Mouse (Mus musculus): ENCODE data around the gene Tysnd1. TPM values are rescaled to one million over a fixed set of nuclear protein-coding genes. Genes with fewer than 3 reads are reported as not detected.

Gene Tysnd1
- polyA plus RNA-seq, 2 experiments from 2014 or later: 2.9 to 3.7 TPM

DNA sequence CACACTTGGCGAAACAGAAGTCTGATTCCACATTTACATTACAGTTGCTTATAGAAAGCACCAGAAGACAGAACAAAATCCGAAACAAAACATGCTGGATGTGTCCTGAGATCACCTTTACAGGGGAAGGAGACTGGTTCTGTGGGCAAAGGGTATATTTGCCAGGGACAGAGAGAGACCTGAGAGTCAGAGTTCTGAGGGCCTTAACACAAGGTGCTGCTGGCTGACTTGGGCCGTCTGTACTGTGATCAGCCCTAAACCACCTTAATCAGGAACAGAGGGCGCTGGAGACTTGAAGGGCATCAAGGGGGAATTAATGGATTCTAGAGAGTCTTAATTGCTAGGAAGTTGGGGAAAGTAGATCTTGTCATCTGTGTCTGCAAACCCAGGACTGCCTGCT, 1.8 kb upstream of the Tysnd1 start:
- ATAC-seq: no peak

DNA sequence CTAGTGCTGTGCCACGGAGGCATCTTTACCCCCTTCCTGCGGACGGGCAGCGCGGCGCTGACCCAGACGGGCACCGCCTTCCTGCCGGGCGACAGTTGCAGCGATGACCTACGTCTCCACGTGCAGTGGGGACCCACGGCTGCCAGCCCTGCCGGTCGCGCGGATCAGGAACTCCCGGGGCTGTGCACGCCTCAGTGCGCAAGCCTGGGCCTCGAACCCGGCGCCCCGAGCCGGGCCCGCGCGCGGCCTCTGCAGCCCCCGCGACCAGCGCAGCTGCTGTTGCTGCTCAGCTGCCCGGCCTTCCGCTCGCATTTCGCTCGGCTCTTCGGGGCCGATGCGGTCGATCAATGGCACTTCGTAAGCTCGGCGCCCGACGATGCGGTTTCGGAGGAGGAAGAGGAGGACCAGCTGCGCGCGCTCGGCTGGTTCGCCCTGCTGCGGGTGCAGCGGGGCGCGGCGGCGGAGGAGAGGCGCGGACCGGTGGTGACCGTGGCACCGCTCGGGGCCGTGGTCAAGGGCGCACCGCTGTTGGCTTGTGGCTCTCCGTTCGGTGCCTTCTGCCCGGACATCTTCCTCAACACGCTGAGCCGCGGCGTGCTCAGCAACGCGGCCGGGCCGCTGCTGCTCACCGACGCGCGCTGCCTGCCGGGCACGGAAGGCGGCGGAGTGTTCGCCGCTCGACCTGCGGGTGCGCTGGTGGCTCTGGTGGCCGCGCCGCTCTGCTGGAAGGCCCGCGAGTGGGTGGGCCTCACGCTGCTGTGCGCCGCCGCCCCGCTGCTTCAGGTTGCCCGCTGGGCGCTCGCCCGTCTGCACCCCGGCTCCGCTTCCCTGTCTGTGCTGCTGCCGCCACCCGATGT, 617 bp downstream of the Tysnd1 start:
- ATAC-seq: peak; percentile 15

DNA sequence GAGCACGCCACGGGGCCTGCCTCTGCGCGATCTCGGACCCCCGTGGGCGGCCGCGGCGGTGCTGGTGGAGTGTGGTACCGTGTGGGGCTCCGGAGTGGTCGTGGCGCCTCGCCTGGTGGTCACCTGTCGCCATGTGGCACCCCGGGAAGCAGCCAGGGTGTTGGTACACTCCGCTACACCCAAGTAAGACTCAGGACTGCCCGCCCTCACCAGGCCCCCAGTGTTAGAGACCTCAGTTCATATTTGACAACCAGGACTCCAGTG, 1.2 kb downstream of the Tysnd1 start:
- no peak for ATAC-seq

DNA sequence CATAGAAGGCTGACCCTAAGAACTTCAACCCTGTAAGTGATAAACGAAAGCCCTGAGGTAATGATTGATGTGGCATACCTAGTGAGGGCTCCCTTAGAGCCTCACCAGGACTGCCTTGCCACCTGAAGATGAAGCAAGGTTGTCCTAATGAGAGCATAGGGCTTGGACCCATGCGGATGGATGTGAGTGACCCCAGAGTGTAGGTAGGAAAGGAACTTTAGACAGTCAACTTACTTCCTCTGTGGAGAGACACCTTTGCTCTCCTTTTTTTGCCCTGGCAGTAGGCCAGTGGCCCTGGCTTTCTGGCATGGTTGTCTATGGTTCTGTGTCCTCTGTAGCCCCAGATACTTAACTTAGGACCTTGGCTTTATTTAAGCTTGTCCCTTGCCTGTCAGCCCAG, 1.7 kb downstream of the Tysnd1 start:
- no peak for ATAC-seq

DNA sequence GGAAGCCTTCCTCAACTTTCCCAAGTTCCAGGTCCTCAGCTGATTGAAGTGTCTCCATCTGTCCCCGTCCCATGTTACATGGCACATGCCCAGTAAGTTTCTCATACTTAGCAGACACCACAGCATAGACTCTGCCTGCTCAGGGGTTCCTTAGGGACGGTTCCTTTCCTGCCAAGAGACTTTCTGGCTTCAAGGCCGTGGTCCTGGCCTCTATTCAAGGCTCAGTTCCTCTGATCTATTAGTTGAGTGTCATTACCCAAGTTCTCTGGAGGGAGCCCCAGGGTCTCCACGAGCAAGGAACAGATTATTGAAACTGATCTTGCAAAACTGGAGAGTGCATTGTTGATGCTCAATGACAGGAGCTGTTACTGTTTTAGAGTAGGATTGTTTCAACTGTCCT, 9.3 kb downstream of the Tysnd1 start:
- ATAC-seq: no peak

DNA sequence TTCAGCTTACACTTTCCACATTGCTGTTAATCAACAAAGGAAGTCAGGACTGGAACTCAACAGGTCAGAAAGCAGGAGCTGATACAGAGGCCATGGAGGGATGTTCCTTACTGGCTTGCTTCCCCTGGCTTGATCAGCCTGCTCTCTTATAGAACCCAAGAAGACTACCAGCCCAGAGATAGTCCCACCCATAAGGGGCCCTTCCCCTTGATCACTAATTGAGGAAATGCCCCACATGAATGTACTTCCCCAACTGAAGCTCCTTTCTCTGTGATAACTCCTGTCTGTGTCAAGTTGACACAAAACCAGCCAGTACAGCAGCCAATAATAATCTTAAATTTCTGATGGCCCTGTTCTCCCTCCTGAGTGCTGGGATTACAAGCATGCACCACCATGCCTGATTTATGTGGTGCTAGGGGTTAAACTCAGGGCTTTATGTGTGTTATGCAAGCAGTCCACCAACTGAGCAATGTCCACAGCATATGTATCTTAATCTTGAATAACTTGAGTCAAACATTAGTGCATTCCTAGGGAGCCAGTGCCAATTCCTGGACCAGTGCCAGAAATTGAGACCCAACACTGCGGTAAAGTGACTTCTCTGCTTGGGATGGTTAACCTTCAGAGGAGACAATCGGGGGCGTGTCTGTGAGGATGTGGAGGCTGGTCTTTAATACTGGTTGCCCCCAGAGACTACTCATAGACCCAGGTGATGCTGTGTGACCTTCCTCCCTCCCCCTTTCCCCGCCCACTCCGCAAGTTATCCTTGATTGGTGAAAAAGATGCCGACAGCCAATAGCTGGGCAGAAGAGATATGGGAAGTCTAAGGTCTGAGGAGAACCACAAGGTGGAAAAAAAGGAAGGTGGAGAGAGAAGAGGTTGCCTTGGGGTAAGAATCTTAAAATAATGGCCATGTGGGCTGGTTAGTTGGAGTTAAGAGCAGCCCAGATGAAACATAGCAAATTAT, 11.4 kb downstream of the Tysnd1 start:
- no peak for ATAC-seq

DNA sequence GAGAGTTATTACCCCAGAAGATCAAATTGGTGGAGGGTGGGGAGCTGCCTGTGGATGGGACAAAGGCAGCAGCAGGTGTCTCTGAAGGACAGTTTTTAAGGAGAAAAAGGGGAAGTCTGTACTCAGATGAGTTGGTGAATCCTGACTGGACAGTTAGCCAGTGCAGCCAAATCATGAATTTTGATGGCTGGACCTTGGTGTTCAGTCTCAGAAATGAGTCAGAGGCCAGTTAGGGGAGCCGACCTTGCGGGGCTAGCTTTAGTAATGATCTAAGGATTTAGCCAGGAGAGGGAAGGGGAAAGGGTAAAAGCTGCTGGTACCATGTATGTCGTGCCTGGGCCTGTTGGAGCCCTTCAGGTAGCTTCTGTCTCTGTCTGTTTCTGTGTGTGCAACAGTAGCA, 18.3 kb downstream of the Tysnd1 start:
- no peak for ATAC-seq

DNA sequence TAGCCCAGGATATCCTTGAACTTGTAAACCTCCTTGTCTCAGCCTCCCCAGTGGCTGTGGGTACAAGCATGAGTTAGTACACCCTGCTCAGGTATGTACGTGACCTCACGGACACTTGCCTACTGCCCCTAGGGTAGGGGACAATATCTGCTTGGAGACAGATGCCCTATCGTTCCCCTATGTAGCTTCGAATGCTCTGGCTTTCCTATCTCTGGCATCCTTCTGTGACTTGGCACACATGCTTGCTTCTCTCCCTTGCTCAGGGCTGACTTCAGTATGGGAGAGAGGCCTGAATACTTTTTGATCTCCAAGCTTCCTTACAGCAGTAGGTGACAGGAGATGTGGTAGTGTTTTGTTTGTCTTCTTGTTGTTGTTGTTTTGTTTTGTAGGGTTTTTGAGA, 18.8 kb downstream of the Tysnd1 start:
- ATAC-seq: no peak

DNA sequence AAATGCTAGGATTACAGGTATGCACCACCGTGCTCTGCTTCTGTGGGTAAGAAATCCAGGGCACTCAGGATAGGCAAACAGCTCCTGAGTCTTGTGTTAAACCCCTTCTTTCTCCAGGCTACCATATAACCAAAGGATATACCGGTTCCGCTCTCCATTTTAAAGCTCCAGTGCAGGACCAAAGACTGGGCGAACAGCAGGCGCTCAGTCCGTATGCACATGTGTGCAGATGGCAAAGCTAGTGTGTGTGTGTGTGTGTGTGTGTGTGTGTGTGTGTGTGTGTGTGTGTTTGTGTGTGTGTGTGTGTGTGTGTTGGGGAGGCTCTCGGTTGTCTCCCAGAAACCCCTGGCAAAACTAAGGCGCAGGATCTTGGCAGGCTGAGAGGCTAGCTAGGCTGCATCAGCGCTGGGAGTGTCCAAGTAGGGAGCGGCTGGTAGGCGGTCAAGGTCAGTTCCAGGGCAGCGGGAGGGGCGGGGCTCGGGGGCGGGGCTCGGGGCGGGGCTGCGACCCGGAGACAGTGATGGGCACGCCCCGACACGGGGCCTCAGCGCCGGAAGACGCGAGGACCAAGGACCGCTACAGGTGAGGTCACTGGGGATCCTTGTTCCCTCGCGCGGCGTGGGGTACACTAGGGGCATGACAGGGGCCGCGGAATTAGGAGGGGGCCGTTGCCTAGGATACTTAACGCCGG, 19.6 kb downstream of the Tysnd1 start, which contains the start of gene Aifm2:
TSS of gene Aifm2 (plus strand) at position 493 of the 691 bp plus-strand sequence.
- peak; percentile 63 for ATAC-seq

DNA sequence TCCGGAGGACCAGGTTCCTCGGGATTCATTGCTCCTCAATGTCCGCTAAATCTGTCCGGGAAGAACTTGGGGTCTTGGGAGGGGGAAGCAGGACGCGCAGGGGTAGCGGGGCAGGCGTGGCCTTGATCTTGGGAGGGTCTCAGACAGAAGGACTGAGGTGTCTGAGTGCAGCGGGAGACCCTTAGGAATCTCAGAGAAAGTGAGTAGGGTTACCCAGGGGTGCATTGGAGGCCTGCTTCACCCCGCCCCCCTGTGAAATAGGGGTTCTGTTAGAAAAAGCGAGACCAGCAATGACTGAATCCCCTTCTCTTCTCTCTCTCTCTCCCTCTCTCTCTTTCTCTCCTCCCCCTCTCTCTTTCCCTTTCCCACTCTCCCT, 20.1 kb downstream of the Tysnd1 start:
- ATAC-seq: no peak

DNA sequence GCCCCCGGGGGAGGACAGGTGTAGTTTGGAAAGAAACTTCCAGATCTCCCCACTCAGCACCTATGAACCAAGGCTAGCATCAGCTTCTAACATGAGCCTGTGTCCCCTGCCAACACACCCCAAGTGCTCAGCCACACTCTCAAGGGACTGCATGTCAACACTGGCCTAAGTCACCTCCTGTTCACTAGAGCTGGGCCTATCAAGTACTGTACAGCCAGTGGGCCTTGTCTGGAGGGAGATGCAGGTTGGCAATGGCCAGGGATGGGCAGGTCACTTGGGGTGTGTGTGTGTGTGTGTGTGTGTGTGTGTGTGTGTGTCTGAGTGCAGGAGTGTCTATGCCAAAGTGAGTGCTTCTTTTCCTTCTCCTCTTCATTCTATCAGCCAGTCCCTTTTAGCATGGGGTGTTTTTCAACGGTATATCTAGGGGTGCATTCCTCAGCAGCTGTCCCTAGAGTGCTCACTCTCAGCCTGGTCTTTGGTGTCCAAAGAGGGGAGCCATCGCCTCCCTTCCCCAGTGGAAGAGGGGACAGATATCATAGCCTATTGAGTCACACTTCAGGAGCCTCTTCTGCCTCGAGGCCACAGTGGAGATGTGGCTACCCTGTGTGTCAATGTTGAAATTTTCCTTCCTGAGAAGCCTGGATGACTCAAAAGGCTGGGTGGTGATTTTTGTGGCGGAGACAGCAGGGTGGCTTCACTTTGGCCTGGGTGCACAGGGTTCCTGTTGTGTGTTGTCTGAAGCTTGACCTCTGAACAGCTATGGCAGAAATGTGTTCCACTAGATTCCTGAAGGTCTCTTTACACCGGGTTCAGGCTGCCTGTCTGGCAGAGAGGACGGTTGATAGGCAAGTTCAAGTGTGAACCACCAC, 20.9 kb downstream of the Tysnd1 start:
- no peak for ATAC-seq

DNA sequence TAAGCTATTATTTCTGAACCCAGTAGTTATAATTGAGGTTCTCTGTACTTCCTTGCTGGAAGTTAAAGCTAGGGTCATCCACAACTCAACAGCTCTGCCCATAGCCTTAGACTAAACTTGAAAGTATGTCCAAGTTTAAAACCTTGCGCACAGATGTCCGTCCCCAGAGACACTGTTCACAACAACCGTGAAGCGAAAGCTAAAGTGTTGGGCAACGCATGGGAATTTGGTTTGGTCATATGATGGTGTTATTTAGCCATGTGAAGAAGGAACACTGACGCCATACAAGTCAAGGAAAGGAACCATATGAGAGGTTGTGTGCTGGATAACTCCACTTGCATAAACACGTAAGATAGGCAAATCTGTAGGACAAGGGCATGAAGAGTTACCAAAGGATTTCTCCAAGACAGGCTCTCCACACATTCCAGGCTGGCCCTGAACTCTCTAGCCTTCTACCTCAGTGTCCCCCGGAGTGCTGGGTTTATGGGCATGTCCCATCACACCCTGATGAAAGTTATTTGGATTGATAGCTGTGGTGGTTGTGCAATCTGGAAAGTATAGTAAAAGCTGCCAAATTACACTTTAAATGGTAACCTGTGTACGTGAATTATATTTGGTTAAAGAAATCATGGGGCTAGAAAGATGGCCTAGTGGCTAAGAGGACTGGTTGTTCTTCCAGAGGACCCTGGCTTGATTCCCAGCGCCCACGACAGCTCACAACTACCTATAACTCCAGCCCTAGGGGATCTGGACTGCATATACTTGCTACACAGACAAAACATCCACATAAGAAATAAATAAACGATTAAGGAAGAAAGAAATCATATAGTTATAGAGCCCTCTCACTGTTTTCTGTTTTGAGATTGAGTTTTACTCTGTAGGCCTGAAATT, 22.3 kb downstream of the Tysnd1 start:
- ATAC-seq: no peak

DNA sequence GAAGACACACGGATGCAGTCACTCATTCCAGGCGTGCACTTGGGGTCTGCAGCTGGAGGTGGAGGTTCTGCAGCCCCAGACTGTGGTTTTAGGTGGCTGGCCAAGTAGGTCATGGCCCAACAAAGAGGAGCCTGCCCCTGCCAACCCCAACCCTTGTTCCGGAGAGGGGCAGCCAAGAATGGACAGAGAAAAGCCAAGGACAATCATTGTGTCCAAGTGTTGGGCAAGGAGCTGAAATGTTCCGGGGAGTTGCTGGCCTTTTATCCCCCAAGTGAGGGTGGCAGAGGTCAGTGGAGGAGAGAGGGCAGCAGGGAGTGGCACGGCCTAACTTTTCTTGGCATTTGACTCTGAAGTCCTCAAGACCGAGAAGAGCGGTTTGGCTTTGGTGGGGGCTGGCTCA, 25.0 kb downstream of the Tysnd1 start:
- ATAC-seq: no peak

DNA sequence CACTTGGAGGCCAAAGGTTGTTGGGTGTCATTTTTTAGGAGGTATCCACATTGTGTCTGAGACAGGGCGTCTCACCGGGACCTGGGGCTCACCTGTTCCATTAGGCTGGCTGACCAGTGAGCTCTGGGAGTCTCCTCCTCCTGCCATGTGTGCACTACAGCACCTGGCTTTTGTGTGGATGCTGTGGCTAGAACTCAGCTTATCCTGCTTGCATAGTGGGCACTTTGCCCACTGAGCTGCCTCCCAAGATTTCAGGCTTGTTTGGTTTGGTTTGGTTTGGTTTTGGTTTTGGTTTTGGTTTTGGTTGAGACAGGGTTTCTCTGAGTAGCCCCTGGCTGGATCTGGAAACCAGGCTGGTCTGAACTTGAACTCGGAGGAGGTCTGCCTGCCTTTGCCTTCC, 26.9 kb downstream of the Tysnd1 start:
- no peak for ATAC-seq

DNA sequence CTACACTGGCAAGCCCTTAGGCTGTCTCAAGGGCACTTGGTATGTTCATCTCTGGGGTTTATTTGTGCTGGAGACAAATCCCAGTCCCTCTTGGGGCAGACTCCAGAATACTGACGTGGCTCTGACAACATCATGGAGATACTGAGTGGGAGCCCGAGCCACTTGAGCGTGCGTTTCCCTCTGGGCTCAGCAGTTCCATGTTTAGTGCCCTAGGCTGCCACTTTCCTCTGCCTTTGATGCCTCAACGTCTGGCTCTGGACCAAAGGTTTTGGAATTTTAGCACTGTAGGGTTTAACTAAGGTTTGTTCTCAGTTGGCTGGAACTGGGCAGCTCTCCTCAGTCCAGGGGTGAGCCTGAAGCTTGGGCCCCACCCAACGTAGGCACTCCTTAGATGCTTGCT, 28.0 kb downstream of the Tysnd1 start:
- no peak for ATAC-seq

DNA sequence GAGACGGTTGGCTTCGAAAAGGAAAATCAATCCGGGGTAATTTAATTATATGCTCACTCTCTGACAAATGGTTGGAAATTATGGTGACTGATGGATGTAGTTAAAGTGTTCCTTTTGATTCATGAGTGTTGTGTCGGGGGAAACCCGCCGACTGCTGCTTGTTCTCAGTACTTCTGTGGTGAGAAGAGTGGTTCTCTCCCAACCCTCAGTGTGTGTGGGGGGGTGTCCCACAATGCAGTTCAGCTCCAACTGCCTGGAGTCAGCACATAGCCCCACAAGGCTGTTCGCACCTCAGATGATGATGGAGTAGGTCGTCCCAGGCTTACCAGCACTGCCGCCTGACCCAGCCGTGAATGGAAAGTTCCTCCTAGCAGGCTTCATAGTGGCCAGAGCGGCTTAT, 33.9 kb downstream of the Tysnd1 start:
- ATAC-seq: no peak

DNA sequence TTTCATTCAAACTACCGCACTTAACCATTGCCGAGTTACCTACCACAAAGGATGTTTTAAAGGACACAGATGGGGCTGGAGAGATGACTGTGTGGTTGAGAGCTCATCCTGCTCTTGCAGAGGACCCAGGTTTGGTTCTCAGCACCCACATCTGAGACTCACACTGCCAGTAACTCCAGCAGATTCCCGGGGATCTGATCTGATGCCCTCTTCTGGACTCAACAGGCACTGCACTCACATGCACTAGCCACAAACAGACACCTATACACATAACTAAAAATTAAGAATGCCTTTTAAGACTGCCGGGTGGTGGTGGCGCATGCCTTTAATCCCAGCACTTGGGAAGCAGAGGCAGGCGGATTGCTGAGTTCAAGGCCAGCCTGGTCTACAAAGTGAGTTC, 34.9 kb downstream of the Tysnd1 start:
- ATAC-seq: no peak

DNA sequence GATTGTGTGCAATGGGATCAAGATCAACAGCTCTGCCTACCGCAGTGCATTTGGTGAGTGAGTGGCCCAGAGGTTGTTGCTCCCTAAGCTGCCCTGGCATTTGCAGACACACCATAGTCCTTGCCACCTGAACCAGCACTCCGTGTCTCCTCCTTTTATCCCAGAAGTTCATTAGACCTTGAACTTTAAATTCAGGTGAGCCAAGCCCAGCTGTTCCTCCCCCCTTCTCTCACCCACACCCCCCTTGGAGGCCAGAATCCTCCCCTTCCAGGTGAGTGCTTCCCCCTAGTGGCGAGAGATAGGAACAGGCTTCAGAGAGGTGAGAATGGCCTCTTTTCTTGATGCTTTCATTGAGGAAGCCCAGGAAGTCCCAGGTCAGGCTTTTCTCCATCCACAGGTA, 39.1 kb downstream of the Tysnd1 start:
- no peak for ATAC-seq

DNA sequence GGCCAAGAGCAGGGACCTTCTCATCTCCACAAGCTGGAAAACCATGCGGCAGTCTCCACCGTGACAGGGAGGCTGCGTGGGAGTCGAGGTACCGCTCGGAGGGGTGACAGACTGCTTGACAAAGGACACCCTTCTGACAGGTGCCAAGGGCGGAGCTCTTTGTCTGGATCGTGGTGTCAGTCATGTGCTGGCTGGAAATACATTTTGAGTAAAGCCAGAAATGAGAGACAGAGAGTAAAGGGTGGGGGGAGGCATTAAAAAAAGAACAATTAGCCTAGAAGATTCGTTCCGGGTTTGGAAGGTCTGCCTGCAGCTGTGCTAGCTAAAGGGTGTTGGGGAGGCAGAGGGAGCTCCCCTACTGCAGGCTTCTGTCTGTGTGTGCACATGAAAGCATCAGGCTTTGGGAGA, 41.4 kb downstream of the Tysnd1 start:
- ATAC-seq: no peak

DNA sequence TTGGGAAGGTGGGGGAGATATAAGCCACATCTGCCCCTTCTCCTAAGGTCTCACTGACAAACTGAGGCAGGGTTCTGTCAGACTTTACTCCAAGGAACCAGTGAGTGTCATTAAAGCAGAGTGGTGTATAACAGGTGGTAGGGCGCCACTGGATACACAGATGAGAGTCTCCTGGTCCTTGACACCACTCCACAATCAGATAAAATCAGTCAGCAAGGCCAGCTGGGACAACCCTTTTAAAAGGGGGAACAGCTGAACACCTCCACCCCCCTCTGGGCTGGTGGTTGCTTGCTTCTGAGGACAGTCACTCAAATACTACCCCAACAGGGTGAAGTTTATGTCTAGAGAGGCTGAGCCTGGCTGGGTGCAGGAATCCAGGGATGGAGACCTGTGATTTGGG, 42.2 kb downstream of the Tysnd1 start:
- ATAC-seq: no peak

DNA sequence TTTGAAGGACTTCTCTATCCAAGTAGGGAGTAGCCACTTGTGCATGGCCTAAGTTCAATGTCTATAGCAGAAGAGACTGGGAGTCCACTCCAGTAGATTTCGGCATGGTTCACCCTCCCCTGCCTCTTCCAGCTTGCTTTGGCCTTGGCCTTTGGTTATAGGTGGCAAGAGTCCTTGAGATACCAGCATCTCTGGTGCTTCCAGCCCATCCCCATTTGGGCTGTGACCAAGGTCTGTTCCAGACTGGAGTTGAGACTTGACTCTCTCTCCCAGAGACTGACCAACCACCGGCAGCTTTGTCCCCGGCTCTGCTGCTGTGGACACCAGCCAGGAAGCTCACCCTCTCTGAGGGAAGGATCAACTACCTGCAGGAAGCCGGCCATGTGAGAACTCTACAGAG, 42.8 kb downstream of the Tysnd1 start:
- no peak for ATAC-seq

Measured in activated CD4-positive, CD25-positive, alpha-beta regulatory T cell, adult 4 months (primary cell).